ENCODE assay signal across 7 mouse cellular contexts in genomic region chr16:3872216-3873047, GRCm38 (mm10). TPM values are rescaled to one million over a fixed set of nuclear protein-coding genes. Genes with fewer than 3 reads are reported as not detected.
A peak's percentile ranks its signal among the peaks of the same experiment; 100 is the strongest.
DNase-seq lines count a peak whose midpoint lies in the region; ATAC-seq and TF ChIP-seq lines count a peak whose summit lies in the region.

Gene Naa60 (plus strand): TSS chr16:3872375.

- WGBS in embryonic facial prominence, embryonic 12.5 days, result 7% methylated on average over 47 of the region's 47 CpGs
- 7% methylated on average over 47 of the region's 47 CpGs for WGBS in limb, embryonic 11.5 days
- 4% methylated on average over 47 of the region's 47 CpGs for WGBS in midbrain, embryonic 14.5 days
- 6% methylated on average over 47 of the region's 47 CpGs for WGBS in spleen, adult 2 months

- H3K4me2 ChIP-seq in embryonic facial prominence, embryonic 12.5 days (replicated peaks), result peak within 1 kb of the TSS; percentile 78
- peak within 1 kb of the TSS; percentile 50 for H3K4me2 ChIP-seq in limb, embryonic 11.5 days (ENCODE audit: low read depth, severe bottlenecking)
- H3K4me2 ChIP-seq in midbrain, embryonic 14.5 days (ENCODE audit: low read length), result peak within 1 kb of the TSS; percentile 93

- TF ChIP-seq POLR2A in spleen, adult 2 months (IDR thresholded peaks at IDR 0.05; ENCODE audit: low read depth, low read length), result no peak; the same call in none of the 2 replicates

- H3K27ac ChIP-seq in embryonic facial prominence, embryonic 12.5 days, result no peak within 1 kb of the TSS
- H3K27ac ChIP-seq in limb, embryonic 11.5 days (replicated peaks; ENCODE audit: low read depth, low read length), result 0 out of 2 replicates have a peak within 1 kb of the TSS, but pooled peaks have one; percentile 25
- peak within 1 kb of the TSS; percentile 58; the same call in 1 of the 2 replicates for H3K27ac ChIP-seq in midbrain, embryonic 14.5 days (replicated peaks; ENCODE audit: low read depth, low read length)
- H3K27ac ChIP-seq in spleen, adult 2 months (ENCODE audit: insufficient read depth, low read length), result peak within 1 kb of the TSS; percentile 77

- TF ChIP-seq CTCF in spleen, adult 2 months (IDR thresholded peaks at IDR 0.05; ENCODE audit: extremely low read depth, insufficient read depth, insufficient read length, insufficient replicate concordance), result no peak

- peak; percentile 97 for ATAC-seq in embryonic facial prominence, embryonic 12.5 days (ENCODE audit: insufficient number of reproducible peaks, insufficient read depth, low FRiP score, low TSS enrichment)
- peak; percentile 98 for ATAC-seq in limb, embryonic 11.5 days (ENCODE audit: insufficient number of reproducible peaks, low FRiP score, low TSS enrichment, low read depth)
- peak; percentile 98 for ATAC-seq in midbrain, embryonic 14.5 days (ENCODE audit: low FRiP score, low TSS enrichment)

- no peaks in the 10 kb centered on the region for H3K9me3 ChIP-seq in embryonic facial prominence, embryonic 12.5 days
- no peaks in the 10 kb centered on the region for H3K9me3 ChIP-seq in limb, embryonic 11.5 days (ENCODE audit: control insufficient read depth, low read length)
- no peaks in the 10 kb centered on the region for H3K9me3 ChIP-seq in midbrain, embryonic 14.5 days (ENCODE audit: control insufficient read depth, low read length)

- peak; percentile 92 for DNase-seq in adrenal gland, postnatal 25 days
- DNase-seq in heart, adult 11 months, result peak; percentile 99
- DNase-seq in kidney, adult 18-20 months, result peak; percentile 91
- DNase-seq in limb, embryonic 11.5 days (ENCODE audit: low spot score), result peak; percentile 96
- peak; percentile 93 for DNase-seq in midbrain, embryonic 14.5 days
- peak; percentile 52 to 87 for DNase-seq in spleen, adult 2 months (ENCODE audit: low read depth in 1 of 2, low spot score in 2 of 2)

- H3K4me1 ChIP-seq in embryonic facial prominence, embryonic 12.5 days, result 0 out of 2 replicates have a peak, but pooled peaks cover 6% of the 10 kb centered on the region
- no peaks in the 10 kb centered on the region; the same call in 1 of the 2 replicates for H3K4me1 ChIP-seq in limb, embryonic 11.5 days (ENCODE audit: control insufficient read depth, insufficient read depth, low read length)
- peaks cover 13% of the 10 kb centered on the region for H3K4me1 ChIP-seq in midbrain, embryonic 14.5 days (ENCODE audit: control insufficient read depth, insufficient read depth, low read length)
- peaks cover 11% of the 10 kb centered on the region; the same call in 1 of the 2 replicates for H3K4me1 ChIP-seq in spleen, adult 2 months (ENCODE audit: control insufficient read depth, insufficient read depth, insufficient read length)

- H3K4me3 ChIP-seq in embryonic facial prominence, embryonic 12.5 days, result peak within 1 kb of the TSS; percentile 53
- H3K4me3 ChIP-seq in limb, embryonic 11.5 days (ENCODE audit: low read depth, low read length), result peak within 1 kb of the TSS; percentile 30
- H3K4me3 ChIP-seq in midbrain, embryonic 14.5 days (replicated peaks; ENCODE audit: low read depth, low read length), result peak within 1 kb of the TSS; percentile 57
- H3K4me3 ChIP-seq in spleen, adult 2 months (ENCODE audit: extremely low read depth, insufficient read depth, insufficient read length), result peak within 1 kb of the TSS; percentile 76

- 0 out of 2 replicates have a peak, but pooled peaks cover 10% of the 10 kb centered on the region for H3K36me3 ChIP-seq in embryonic facial prominence, embryonic 12.5 days
- H3K36me3 ChIP-seq in limb, embryonic 11.5 days (ENCODE audit: control insufficient read depth, insufficient read depth, low read length), result no peaks in the 10 kb centered on the region
- H3K36me3 ChIP-seq in midbrain, embryonic 14.5 days (ENCODE audit: control insufficient read depth, insufficient read depth, low read length), result peaks cover 19% of the 10 kb centered on the region
- H3K36me3 ChIP-seq in spleen, adult 2 months (ENCODE audit: control insufficient read depth, insufficient read depth, low read length), result 0 out of 2 replicates have a peak, but pooled peaks cover 3% of the 10 kb centered on the region

- H3K9ac ChIP-seq in embryonic facial prominence, embryonic 12.5 days, result peak within 1 kb of the TSS; percentile 53
- H3K9ac ChIP-seq in limb, embryonic 11.5 days (ENCODE audit: low read length), result peak within 1 kb of the TSS; percentile 68
- peak within 1 kb of the TSS; percentile 63 for H3K9ac ChIP-seq in midbrain, embryonic 14.5 days (replicated peaks; ENCODE audit: low read length)

- H3K27me3 ChIP-seq in embryonic facial prominence, embryonic 12.5 days, result no peaks in the 10 kb centered on the region
- H3K27me3 ChIP-seq in limb, embryonic 11.5 days (ENCODE audit: control insufficient read depth, insufficient read depth, low read length), result no peaks in the 10 kb centered on the region
- no peaks in the 10 kb centered on the region for H3K27me3 ChIP-seq in midbrain, embryonic 14.5 days (ENCODE audit: control insufficient read depth, insufficient read depth, low read length)
- H3K27me3 ChIP-seq in spleen, adult 2 months (ENCODE audit: control insufficient read depth, insufficient read depth, low read length), result no peaks in the 10 kb centered on the region

RNA-seq across cellular contexts. Expression of gene Naa60, which starts in this region (rescaled TPM):
- total RNA-seq in adrenal gland, postnatal 25 days (2021), result 103 and 104 TPM in 2 replicates
- polyA plus RNA-seq in embryonic facial prominence, embryonic 12.5 days (2016; fragmentation: Nextera tagmentation; extraction: Ambion mirVana), result 56.6 and 58.3 TPM in 2 replicates
- 54.6 and 60.1 TPM in 2 replicates for polyA plus RNA-seq in limb, embryonic 11.5 days (2014; fragmentation: Nextera tagmentation; extraction: Ambion mirVana)
- polyA plus RNA-seq in midbrain, embryonic 14.5 days (2014; fragmentation: Nextera tagmentation; extraction: Ambion mirVana), result 100 and 102 TPM in 2 replicates
- 63.8 and 73.2 TPM in 2 replicates for polyA plus RNA-seq in spleen, adult 2 months (2012; rRNA removed)
